Mouse (Mus musculus) spleen, adult 2 months (tissue): ENCODE results near the gene Hacd4.

ENCODE experiments used
- CTCF ChIP-seq: fragments of 200-500 bp; IDR thresholded peaks from 2 replicates; pipeline ENCODE4 v1.5.1; 2011; ENCODE audit warnings: mild to moderate bottlenecking, inconsistent platforms; ENCODE audit not compliant: insufficient read depth, insufficient read length, insufficient replicate concordance; ENCODE audit errors: extremely low read depth
- POLR2A ChIP-seq: fragments of 200-500 bp; IDR thresholded peaks from 2 replicates; pipeline ENCODE4 v1.6.1; 2011; ENCODE audit warnings: low read depth, low read length, inconsistent platforms

DNA sequence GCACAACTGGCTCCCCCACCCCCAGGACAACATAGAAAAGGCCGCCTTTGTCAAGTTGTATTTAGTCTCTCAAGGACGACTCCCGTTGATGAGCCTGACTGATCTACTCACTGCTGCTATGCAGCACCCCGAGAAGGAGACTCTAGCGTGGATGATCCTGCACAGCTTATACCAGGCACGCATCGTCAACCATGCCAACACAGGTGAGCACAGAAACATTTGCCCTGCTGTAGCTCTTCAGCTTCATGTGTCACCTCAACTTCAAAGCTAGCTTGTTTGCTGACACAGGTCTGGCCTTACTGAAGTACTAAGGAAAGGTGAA, 37.8 kb downstream of the Hacd4 start:
- TF ChIP-seq CTCF: no peak
- no peak for TF ChIP-seq POLR2A
